Mouse (Mus musculus): Measurements from ENCODE around the gene Gstm6.
"Not testable (repeated sequence)": the region's sequence is repeated elsewhere in the genome, so short reads cannot be mapped to it uniquely, and the experiment has no call there.

Gene Gstm6

GRCm38 (mm10) chr3:107895194-107895719, 48.3 kb downstream of the Gstm6 start:
- no peak for DNase-seq (ENCODE audit: low read depth, low spot score)

GRCm38 (mm10) chr3:107889236-107889635, 54.3 kb downstream of the Gstm6 start:
- not testable (repeated sequence) for DNase-seq (ENCODE audit: low read depth, low spot score)
